Comparison of ENCODE assay signal across 8 mouse cellular contexts in genomic region chr12:24252071-24252874, GRCm38 (mm10).
A peak's percentile ranks its signal among the peaks of the same experiment; 100 is the strongest.
DNase-seq lines count a peak whose midpoint lies in the region; ATAC-seq and TF ChIP-seq lines count a peak whose summit lies in the region.
"Not testable (repeated sequence)": the region's sequence is repeated elsewhere in the genome, so short reads cannot be mapped to it uniquely, and the experiment has no call there.

No protein-coding gene starts in this region.

- not testable (repeated sequence) for H3K27me3 ChIP-seq in forebrain, postnatal 0 days (ENCODE audit: insufficient read depth, low read length); kidney, embryonic 16.5 days (ENCODE audit: insufficient read depth, low read length); liver, embryonic 12.5 days (replicated peaks); midbrain, embryonic 15.5 days (replicated peaks); small intestine, adult 2 months (ENCODE audit: control insufficient read depth, insufficient read depth, low read length)

- H3K4me1 ChIP-seq in brown adipose tissue, adult 24 weeks (ENCODE audit: control insufficient read depth, insufficient read depth, insufficient read length, low read length); forebrain, postnatal 0 days (ENCODE audit: insufficient read depth); kidney, embryonic 16.5 days (ENCODE audit: insufficient read depth, low read length); liver, embryonic 12.5 days; midbrain, embryonic 15.5 days; small intestine, adult 2 months (ENCODE audit: control insufficient read depth, insufficient read depth, insufficient read length, low read length): not testable (repeated sequence)

- intact Hi-C loops in heart, postnatal 10 days (cut with DNase I) = not testable (repeated sequence)

- H3K4me3 ChIP-seq in brown adipose tissue, adult 24 weeks (ENCODE audit: insufficient read depth, low read depth, low read length) = peak overlapping the region; percentile 35
- peak overlapping the region; percentile 38 for H3K4me3 ChIP-seq in forebrain, postnatal 0 days (ENCODE audit: low read depth, low read length)
- peak overlapping the region; percentile 59 for H3K4me3 ChIP-seq in kidney, embryonic 16.5 days (ENCODE audit: low read length)
- peak overlapping the region; percentile 57 for H3K4me3 ChIP-seq in liver, embryonic 12.5 days
- H3K4me3 ChIP-seq in midbrain, embryonic 15.5 days = peak overlapping the region; percentile 50
- peak overlapping the region; percentile 62 for H3K4me3 ChIP-seq in small intestine, adult 2 months (ENCODE audit: low read depth, low read length)

- TF ChIP-seq POLR2A in small intestine, adult 2 months (IDR thresholded peaks at IDR 0.05; ENCODE audit: low read depth, low read length) = not testable (repeated sequence)

- ATAC-seq in forebrain, postnatal 0 days; kidney, embryonic 16.5 days (ENCODE audit: low FRiP score, low TSS enrichment); liver, embryonic 12.5 days; midbrain, embryonic 15.5 days (replicated peaks): not testable (repeated sequence)

- WGBS in forebrain, postnatal 0 days = 3% methylated on average over 53 of the region's 77 CpGs
- under 1% methylated on average over 47 of the region's 77 CpGs for WGBS in kidney, embryonic 16.5 days
- under 1% methylated on average over 52 of the region's 77 CpGs for WGBS in liver, embryonic 12.5 days (ENCODE audit: insufficient replicate concordance)
- 2% methylated on average over 69 of the region's 77 CpGs for WGBS in midbrain, embryonic 15.5 days
- 3% methylated on average over 73 of the region's 77 CpGs for WGBS in small intestine, adult 2 months

- not testable (repeated sequence) for H3K36me3 ChIP-seq in forebrain, postnatal 0 days (ENCODE audit: insufficient read depth); kidney, embryonic 16.5 days (ENCODE audit: insufficient read depth, low read length); liver, embryonic 12.5 days; midbrain, embryonic 15.5 days (replicated peaks); small intestine, adult 2 months (ENCODE audit: control insufficient read depth, insufficient read depth, low read length)

- not testable (repeated sequence) for TF ChIP-seq CTCF in forebrain, postnatal 0 days (IDR thresholded peaks at IDR 0.05; ENCODE audit: low read depth); small intestine, adult 2 months (IDR thresholded peaks at IDR 0.05; ENCODE audit: extremely low read depth, insufficient read length, insufficient replicate concordance, low read depth, low read length)

- H3K4me2 ChIP-seq in forebrain, postnatal 0 days (ENCODE audit: low read depth) = peak overlapping the region; percentile 50
- peak overlapping the region; percentile 47 for H3K4me2 ChIP-seq in kidney, embryonic 16.5 days (replicated peaks; ENCODE audit: low read depth, low read length)
- peak overlapping the region; percentile 67 for H3K4me2 ChIP-seq in liver, embryonic 12.5 days
- peak overlapping the region; percentile 49 for H3K4me2 ChIP-seq in midbrain, embryonic 15.5 days

- H3K9me3 ChIP-seq in forebrain, postnatal 0 days (ENCODE audit: low read length); kidney, embryonic 16.5 days (ENCODE audit: low read length); liver, embryonic 12.5 days (replicated peaks); midbrain, embryonic 15.5 days: not testable (repeated sequence)

- peak; percentile 26 for DNase-seq in forebrain, postnatal 0 days
- peak; percentile 33 to 44 for DNase-seq in heart, postnatal 10 days
- DNase-seq in yolk sac, embryonic 10.5 days (ENCODE audit: low spot score) = peak; percentile 10

- peak overlapping the region; percentile 72 for H3K9ac ChIP-seq in forebrain, postnatal 0 days
- H3K9ac ChIP-seq in kidney, embryonic 16.5 days (replicated peaks; ENCODE audit: low read length) = peak overlapping the region; percentile 76
- peak overlapping the region; percentile 50 for H3K9ac ChIP-seq in liver, embryonic 12.5 days
- peak overlapping the region; percentile 46 for H3K9ac ChIP-seq in midbrain, embryonic 15.5 days

- H3K27ac ChIP-seq in brown adipose tissue, adult 24 weeks (replicated peaks; ENCODE audit: low read depth, low read length); forebrain, postnatal 0 days (ENCODE audit: low read depth, low read length); kidney, embryonic 16.5 days (ENCODE audit: low read length); liver, embryonic 12.5 days; small intestine, adult 2 months (ENCODE audit: insufficient read depth, low read depth, low read length): not testable (repeated sequence)
- 0 out of 2 replicates have a peak overlapping the region, but pooled peaks have one; percentile 42 for H3K27ac ChIP-seq in midbrain, embryonic 15.5 days
